Mouse (Mus musculus): ENCODE results near the gene Cd44.

The Cd44 gene

GRCm38 (mm10) chr2:102900875-102901827 lies at the start of gene Cd44:
TSS of gene Cd44 (minus strand) at chr2:102901665.
- DNase-seq: no peak

GRCm38 (mm10) chr2:102948481-102948857 lies 47.0 kb upstream of the Cd44 start:
- DNase-seq: no peak

- no peak for DNase-seq
These were observed 46.5 kb upstream of the Cd44 start for GRCm38 (mm10) chr2:102947846-102948480.

GRCm38 (mm10) chr2:102945111-102945510 lies 43.6 kb upstream of the Cd44 start:
- DNase-seq: no peak

GRCm38 (mm10) chr2:102944415-102945012 lies 43.0 kb upstream of the Cd44 start:
- no peak for DNase-seq

GRCm38 (mm10) chr2:102943983-102944382 lies 42.5 kb upstream of the Cd44 start:
- no peak for DNase-seq

GRCm38 (mm10) chr2:102942782-102943080 lies 41.3 kb upstream of the Cd44 start:
- DNase-seq: no peak

GRCm38 (mm10) chr2:102941937-102942781 lies 40.7 kb upstream of the Cd44 start:
- DNase-seq: no peak

- DNase-seq: no peak
These were observed 39.4 kb upstream of the Cd44 start for GRCm38 (mm10) chr2:102940813-102941361.

GRCm38 (mm10) chr2:102940158-102940557 lies 38.7 kb upstream of the Cd44 start:
- no peak for DNase-seq

- no peak for DNase-seq
These were observed 35.4 kb upstream of the Cd44 start for GRCm38 (mm10) chr2:102936886-102937285.

GRCm38 (mm10) chr2:102934834-102935233 lies 33.4 kb upstream of the Cd44 start:
- DNase-seq: no peak

GRCm38 (mm10) chr2:102933787-102934186 lies 32.3 kb upstream of the Cd44 start:
- DNase-seq: no peak

- no peak for DNase-seq
These were observed 31.7 kb upstream of the Cd44 start for GRCm38 (mm10) chr2:102933142-102933541.

- no peak for DNase-seq
These were observed 31.2 kb upstream of the Cd44 start for GRCm38 (mm10) chr2:102932667-102933066.

GRCm38 (mm10) chr2:102928211-102928610 lies 26.7 kb upstream of the Cd44 start:
- no peak for DNase-seq

- DNase-seq: no peak
These were observed 23.0 kb upstream of the Cd44 start for GRCm38 (mm10) chr2:102924480-102924879.

GRCm38 (mm10) chr2:102923682-102924081 lies 22.2 kb upstream of the Cd44 start:
- DNase-seq: no peak

- no peak for DNase-seq
These were observed 20.6 kb upstream of the Cd44 start for GRCm38 (mm10) chr2:102922066-102922465.

GRCm38 (mm10) chr2:102918301-102918700 lies 16.8 kb upstream of the Cd44 start:
- DNase-seq: no peak

- no peak for DNase-seq
These were observed 15.1 kb upstream of the Cd44 start for GRCm38 (mm10) chr2:102916596-102916995.

GRCm38 (mm10) chr2:102914675-102915074 lies 13.2 kb upstream of the Cd44 start:
- DNase-seq: no peak

All from cerebellum, adult 9-11 months (tissue).